Mouse (Mus musculus): ENCODE measurements at regions not wholly inside any gene's neighbourhood (a gene's known extent, or its start where the extent isn't known, plus 50 kb on each side); places are given as distances from the start of the nearest gene placed in this dataset.
A peak's percentile ranks its signal among the peaks of the same experiment; 100 is the strongest.
"Not testable (repeated sequence)": the region's sequence is repeated elsewhere in the genome, so short reads cannot be mapped to it uniquely, and the experiment has no call there.

DNA sequence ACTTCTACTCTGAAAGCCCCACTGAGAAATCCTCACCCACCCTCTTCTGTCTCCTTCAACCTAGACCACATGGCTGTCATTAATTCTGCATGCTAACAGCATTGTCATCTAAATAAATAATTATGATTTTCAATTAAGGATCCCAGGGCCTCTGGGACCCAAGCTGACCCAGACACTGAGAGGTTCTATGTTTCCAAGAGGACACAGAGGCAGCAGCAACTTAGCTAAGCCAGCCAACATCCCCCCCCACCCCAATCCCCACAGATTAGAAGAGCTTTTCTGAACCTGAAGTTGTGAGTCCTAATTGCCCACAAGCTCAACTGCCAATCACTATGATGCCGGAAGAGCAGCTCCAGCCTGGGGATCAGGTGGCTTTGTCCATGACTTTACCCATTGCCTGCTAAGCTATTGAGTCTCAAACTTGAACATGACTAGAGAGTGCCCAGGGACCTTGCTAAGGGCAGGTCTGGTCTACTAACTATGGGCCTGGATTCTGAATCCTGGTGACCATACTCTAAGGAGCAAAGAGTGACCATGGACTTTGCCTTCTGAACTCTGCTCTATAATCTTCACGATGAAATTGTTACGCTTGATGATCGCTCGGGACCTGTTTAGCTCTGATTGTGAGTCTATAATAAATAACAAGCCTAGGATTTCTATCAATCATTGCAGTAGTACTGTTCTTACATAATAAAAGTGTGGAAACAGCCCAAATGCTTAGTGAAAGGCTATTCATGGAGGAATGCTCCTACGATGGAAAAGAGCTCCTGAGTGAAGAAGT is 115.4 kb downstream of the Dmrta2 start:
- 92% methylated on average over 6 of the region's 6 CpGs for WGBS

DNA sequence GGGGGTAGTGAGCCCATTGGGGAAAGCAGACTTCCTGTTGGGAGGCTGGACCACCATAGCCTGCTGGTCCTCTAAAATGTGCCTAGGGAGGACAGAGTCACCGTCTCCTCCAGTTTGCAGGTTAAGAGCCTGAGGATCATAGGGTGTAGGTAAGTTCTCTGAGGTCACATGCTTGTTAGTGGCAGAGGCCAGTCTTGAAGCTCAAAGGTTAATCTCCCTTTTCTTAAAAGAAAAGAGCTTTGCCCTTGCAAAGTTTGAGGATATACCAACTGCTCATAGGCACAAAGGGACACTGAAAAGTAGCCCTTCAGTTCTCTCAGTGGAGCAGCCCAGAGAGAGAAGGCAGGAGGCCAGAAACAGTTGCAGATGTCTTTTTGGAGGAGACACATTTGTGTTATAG is 116.7 kb downstream of the Dmrta2 start:
- Histone ChIP-seq H3K9ac (no peak overlapping the region), H3K4me2 (replicated peaks) (no peak overlapping the region), H3K27me3 (no peaks in the 10 kb centered on the region), H3K27ac (no peak overlapping the region), H3K36me3 (no peaks in the 10 kb centered on the region), H3K4me3 (no peak overlapping the region), H3K4me1 (no peaks in the 10 kb centered on the region), H3K9me3 (no peaks in the 10 kb centered on the region)
- WGBS = 87% methylated on average over 1 of the region's 1 CpGs
- no peak for ATAC-seq (ENCODE audit: low FRiP score, low read depth)

More for the DNA sequence above, 115.4 kb downstream of the Dmrta2 start:
- no peak overlapping the region for H3K27ac ChIP-seq
- no peaks in the 10 kb centered on the region for H3K4me1 ChIP-seq
- no peak overlapping the region for H3K4me3 ChIP-seq
- no peaks in the 10 kb centered on the region for H3K9me3 ChIP-seq
- no peak for ATAC-seq (ENCODE audit: low FRiP score, low read depth)
- H3K27me3 ChIP-seq = no peaks in the 10 kb centered on the region
- H3K4me2 ChIP-seq (replicated peaks) = no peak overlapping the region
- H3K9ac ChIP-seq = no peak overlapping the region
- no peaks in the 10 kb centered on the region for H3K36me3 ChIP-seq

DNA sequence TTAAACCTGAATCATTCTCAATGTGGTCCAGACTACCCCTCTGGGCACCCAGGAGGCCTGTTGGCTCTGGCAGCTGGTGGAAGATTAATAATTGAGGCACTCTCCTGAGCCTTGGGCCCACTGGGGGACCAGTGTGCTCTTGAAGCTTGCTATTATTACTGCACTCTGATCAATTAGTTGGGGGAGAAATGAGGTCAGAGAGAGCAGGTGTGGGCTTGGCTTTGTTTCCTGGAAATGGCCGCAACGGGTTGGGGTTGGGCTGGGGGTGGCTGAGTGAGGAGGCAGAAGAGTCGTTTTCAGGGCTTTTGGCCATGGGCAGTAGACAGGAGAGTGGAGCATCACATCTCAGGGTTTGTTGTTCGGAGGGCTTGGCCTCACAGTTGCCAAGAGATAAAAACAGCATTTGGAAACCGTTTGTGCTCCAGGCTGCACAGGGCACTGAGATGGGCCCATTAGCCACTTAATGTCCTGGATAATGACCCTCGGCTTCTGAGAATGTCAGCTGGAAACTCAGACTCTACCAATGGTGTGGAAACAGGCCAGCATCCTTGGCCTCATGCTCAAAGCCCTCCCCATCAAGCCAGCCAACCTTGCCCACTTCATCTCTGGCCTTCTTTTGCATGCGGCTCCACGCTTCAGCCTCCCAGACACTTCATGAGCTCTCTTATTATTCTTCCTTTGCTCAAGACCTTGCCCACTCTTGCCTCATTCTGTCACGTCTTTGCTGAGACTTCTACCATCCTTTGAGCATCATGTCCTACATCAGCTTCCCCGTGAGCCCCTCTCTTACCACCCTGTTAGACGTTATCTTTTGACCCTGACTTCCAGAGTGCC is 118.1 kb downstream of the Dmrta2 start:
- Histone ChIP-seq H3K27me3 (no peaks in the 10 kb centered on the region), H3K4me1 (no peaks in the 10 kb centered on the region), H3K4me2 (replicated peaks) (no peak overlapping the region), H3K4me3 (no peak overlapping the region), H3K36me3 (no peaks in the 10 kb centered on the region), H3K9me3 (no peaks in the 10 kb centered on the region), H3K27ac (no peak overlapping the region), H3K9ac (no peak overlapping the region)
- WGBS = 67% methylated on average over 11 of the region's 11 CpGs
- ATAC-seq (ENCODE audit: low FRiP score, low read depth) = no peak

DNA sequence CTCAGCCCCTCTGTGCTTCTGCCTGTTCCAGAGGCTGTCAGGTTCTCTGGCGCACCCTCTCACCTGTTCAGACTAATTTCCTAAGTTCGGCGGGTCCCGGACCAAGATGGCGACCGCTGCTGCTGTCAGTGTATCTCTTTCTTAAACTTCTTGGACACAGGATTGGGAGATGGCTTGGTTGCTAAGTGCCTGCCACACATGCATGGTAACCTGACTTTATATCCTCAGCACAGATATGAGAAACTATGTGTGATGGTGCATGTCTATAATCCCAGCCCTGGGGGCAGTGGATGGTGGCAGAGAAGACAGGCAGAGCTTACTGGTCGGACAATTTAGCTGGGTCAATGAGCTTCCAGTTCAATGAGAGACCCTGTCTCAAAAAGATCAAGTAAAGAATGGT is 126.3 kb downstream of the Dmrta2 start:
- not testable (repeated sequence) for H3K9ac ChIP-seq; H3K36me3 ChIP-seq; H3K27me3 ChIP-seq; H3K9me3 ChIP-seq; H3K4me3 ChIP-seq; H3K4me2 ChIP-seq (replicated peaks); H3K4me1 ChIP-seq; H3K27ac ChIP-seq; ATAC-seq (ENCODE audit: low FRiP score, low read depth)
- WGBS = 95% methylated on average over 7 of the region's 7 CpGs

DNA sequence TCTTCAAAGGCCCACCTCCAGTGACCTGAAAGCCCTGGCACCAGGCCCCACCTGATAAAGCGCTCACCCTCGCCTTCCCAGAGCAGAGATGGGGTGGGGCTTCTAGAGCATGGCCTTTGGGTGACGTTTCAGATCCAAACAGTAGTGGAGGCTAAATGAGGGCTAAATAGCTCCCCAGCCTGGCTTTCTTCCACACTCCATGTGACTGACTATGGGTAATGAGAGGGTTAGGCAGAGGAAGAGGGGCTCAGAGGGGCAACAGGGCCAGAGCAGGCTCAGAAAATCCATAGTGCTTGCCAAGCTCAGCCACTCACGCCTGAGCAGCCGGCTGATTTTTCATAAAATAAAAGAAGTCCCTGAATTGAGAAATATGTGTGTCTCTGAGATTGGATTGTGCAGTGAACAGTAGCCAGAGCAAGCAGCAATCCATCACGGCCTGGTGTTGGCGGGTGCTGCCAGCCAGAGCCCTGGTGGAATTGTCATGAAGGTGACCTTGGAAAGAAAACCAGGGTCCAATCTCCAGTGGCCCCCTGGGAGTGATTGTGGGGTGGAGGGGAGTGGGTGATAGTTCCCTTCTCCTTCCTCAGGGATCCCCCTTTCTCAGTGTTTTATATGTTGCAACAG is 128.9 kb downstream of the Dmrta2 start:
- H3K27me3 ChIP-seq = no peaks in the 10 kb centered on the region
- ATAC-seq (ENCODE audit: low FRiP score, low read depth) = no peak
- H3K9ac ChIP-seq = no peak overlapping the region
- H3K9me3 ChIP-seq = no peaks in the 10 kb centered on the region
- no peak overlapping the region for H3K4me2 ChIP-seq (replicated peaks)
- no peaks in the 10 kb centered on the region for H3K36me3 ChIP-seq
- no peaks in the 10 kb centered on the region for H3K4me1 ChIP-seq
- H3K4me3 ChIP-seq = no peak overlapping the region
- WGBS = 79% methylated on average over 7 of the region's 7 CpGs
- H3K27ac ChIP-seq = no peak overlapping the region

DNA sequence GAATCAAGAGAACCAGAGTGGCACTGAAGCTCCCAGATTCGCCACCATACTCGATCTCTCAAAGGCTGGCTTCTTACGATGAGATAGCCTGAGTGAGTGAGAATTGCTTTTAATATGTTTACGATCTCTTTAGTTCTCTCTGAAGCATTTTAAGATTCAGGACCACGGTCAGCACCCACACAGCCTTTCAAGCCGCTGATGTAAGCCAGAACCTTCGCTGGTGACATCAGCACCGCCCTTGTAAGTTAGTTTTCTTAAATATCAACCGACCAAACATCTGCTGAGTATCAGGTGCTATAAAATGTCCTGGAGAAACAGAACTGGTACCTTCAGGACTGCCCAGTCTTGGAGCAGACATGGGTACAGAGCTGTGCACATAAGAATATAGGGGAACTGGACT is 141.6 kb downstream of the Dmrta2 start:
- peak; percentile 32 for ATAC-seq (ENCODE audit: low FRiP score, low read depth)
- H3K27me3 ChIP-seq = no peaks in the 10 kb centered on the region
- H3K9me3 ChIP-seq = no peaks in the 10 kb centered on the region
- H3K36me3 ChIP-seq = no peaks in the 10 kb centered on the region
- H3K4me2 ChIP-seq (replicated peaks) = no peak overlapping the region
- H3K27ac ChIP-seq = no peak overlapping the region
- no peak overlapping the region for H3K9ac ChIP-seq
- no peak overlapping the region for H3K4me3 ChIP-seq
- H3K4me1 ChIP-seq = no peaks in the 10 kb centered on the region
- WGBS = 11% methylated on average over 9 of the region's 9 CpGs

DNA sequence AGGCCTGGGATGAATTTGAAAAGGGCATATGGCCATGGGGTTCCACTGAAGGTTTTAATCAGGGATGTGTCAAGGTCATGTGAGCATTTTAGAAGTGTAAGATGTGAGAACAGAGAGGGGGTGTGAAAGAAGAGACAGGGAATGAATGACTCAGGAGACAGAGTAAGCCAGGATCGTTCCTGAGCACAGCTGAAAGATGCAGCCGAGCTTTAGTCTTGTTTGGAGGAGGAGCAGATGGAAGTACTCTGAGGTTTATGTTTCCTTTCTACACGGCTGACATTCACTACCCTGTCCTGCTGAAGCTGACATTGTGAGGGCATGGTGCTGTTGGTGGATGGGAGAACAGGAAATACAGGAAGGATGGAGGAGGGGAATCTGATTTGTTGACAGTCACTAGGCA is 142.0 kb downstream of the Dmrta2 start:
- 2% methylated on average over 3 of the region's 3 CpGs for WGBS
- Histone ChIP-seq H3K36me3 (no peaks in the 10 kb centered on the region), H3K27ac (no peak overlapping the region), H3K9me3 (no peaks in the 10 kb centered on the region), H3K4me1 (no peaks in the 10 kb centered on the region), H3K4me2 (replicated peaks) (no peak overlapping the region), H3K4me3 (no peak overlapping the region), H3K27me3 (no peaks in the 10 kb centered on the region), H3K9ac (no peak overlapping the region)
- no peak for ATAC-seq (ENCODE audit: low FRiP score, low read depth)

DNA sequence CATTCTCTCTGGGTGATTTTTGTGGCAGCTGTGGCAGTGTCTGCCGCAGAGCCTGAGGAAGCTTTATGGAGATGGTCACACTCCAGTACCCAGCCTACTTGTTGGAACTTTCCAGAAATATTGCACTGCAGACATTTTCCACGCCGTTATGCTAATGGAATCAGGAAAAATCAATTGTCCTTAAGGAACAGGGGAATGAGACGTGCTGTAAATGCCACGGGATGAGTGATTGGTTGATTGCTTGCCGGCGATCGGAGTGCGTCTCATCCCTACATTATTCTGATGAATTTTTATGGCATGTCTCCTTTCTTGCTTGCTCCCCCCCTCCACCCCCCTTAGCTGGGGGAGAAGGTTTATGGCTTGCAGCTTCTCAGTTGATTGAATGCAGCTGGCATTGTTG is 142.9 kb downstream of the Dmrta2 start:
- H3K4me3 ChIP-seq = no peak overlapping the region
- no peaks in the 10 kb centered on the region for H3K36me3 ChIP-seq
- no peak overlapping the region for H3K9ac ChIP-seq
- peaks cover 5% of the 10 kb centered on the region for H3K4me1 ChIP-seq
- no peak for ATAC-seq (ENCODE audit: low FRiP score, low read depth)
- H3K4me2 ChIP-seq (replicated peaks) = no peak overlapping the region
- 15% methylated on average over 9 of the region's 9 CpGs for WGBS
- H3K9me3 ChIP-seq = no peaks in the 10 kb centered on the region
- H3K27me3 ChIP-seq = no peaks in the 10 kb centered on the region
- no peak overlapping the region for H3K27ac ChIP-seq

DNA sequence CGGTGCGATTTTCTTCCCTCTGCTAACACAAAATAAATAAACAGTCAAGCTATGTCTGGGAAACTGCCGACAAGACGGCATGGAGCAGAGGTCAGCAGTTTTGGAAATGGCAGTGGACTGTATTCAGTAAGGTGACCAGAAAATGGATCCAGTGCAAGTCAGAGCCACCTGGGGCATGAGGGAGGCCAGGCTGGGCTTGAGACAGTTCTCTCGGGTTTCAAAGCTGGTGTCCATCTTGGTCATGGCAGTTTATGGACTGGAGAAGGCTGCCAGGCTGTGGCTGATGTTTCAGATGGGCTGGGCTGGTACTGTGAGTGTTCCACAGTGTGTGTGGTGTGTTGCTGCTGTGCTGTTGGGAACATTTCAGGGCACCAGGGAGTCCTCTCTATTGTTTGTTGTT is 143.6 kb downstream of the Dmrta2 start:
- H3K27ac ChIP-seq = no peak overlapping the region
- H3K36me3 ChIP-seq = no peaks in the 10 kb centered on the region
- no peak overlapping the region for H3K4me3 ChIP-seq
- no peak overlapping the region for H3K4me2 ChIP-seq (replicated peaks)
- no peak overlapping the region for H3K9ac ChIP-seq
- H3K27me3 ChIP-seq = no peaks in the 10 kb centered on the region
- peaks cover 5% of the 10 kb centered on the region for H3K4me1 ChIP-seq
- no peaks in the 10 kb centered on the region for H3K9me3 ChIP-seq
- no peak for ATAC-seq (ENCODE audit: low FRiP score, low read depth)
- 17% methylated on average over 5 of the region's 5 CpGs for WGBS

DNA sequence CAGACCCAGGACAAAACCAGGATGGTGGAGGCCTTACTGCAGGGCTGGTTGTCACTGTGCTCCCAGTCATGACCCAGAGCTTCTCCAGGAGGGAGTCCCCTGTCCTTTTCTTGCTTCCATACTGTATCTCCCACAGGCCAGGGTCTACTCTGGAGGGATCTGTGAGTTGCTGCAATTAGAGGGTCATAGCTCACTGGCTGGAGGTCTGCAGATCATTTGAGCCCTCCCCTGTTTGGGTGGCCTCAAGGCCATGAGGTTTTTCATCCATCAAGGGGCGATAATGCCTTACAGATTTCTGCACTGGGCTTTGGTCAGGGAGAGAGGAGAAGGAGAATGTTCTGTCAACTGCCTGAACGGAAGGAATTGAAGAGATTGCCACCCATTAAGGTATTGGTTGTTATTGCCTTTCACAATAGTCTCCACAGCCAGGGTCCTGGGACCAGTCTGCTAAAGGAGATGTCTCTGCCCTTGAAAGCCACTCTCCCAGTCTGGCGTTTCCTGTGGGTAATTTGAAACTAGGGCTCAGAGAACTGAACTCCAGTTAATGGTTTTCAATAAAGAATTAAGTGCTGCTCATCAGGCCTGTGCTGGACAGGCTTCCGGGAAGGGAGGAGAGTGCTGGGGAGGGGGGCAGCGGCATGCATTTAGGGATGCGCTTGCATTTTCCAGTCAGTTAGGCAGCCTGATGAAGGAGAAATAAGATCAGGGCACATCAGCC is 147.4 kb downstream of the Dmrta2 start:
- no peaks in the 10 kb centered on the region for H3K27me3 ChIP-seq
- peaks cover 5% of the 10 kb centered on the region for H3K4me1 ChIP-seq
- no peak overlapping the region for H3K4me2 ChIP-seq (replicated peaks)
- WGBS = 4% methylated on average over 6 of the region's 6 CpGs
- no peaks in the 10 kb centered on the region for H3K36me3 ChIP-seq
- ATAC-seq (ENCODE audit: low FRiP score, low read depth) = no peak
- no peak overlapping the region for H3K4me3 ChIP-seq
- H3K27ac ChIP-seq = no peak overlapping the region
- H3K9ac ChIP-seq = no peak overlapping the region
- H3K9me3 ChIP-seq = no peaks in the 10 kb centered on the region

DNA sequence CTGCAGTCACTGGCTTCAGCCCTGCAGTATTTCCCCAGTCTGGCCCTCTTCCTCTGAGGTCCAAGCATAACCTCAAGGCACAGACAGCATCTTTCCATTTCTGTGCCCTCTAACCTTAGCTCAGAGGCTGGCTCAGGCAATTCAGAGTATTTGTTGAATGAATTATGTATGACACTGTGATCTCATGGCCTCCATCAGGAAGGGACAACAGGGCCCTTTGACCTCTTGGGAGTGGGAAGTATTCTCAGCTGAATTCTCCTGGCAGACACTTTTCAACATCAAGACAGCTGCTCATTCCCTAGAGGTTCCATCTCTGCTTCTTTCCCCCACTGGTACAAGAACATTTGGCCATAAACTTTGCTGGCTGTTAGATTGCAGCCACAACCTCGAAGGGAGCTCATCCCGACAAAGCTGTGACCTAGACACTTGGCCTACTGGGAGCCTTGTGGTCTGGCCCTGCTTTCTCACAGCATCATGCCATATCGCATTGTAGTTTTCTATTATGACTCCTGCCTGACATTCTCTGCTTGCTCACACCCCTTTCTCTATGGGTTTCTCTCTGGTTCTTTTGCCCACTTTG is 150.2 kb downstream of the Dmrta2 start:
- no peak for ATAC-seq (ENCODE audit: low FRiP score, low read depth)
- no peak overlapping the region for H3K27ac ChIP-seq
- no peak overlapping the region for H3K4me2 ChIP-seq (replicated peaks)
- no peaks in the 10 kb centered on the region for H3K9me3 ChIP-seq
- H3K27me3 ChIP-seq = no peaks in the 10 kb centered on the region
- no peak overlapping the region for H3K9ac ChIP-seq
- 70% methylated on average over 3 of the region's 3 CpGs for WGBS
- H3K36me3 ChIP-seq = no peaks in the 10 kb centered on the region
- no peak overlapping the region for H3K4me3 ChIP-seq
- peaks cover 5% of the 10 kb centered on the region for H3K4me1 ChIP-seq

DNA sequence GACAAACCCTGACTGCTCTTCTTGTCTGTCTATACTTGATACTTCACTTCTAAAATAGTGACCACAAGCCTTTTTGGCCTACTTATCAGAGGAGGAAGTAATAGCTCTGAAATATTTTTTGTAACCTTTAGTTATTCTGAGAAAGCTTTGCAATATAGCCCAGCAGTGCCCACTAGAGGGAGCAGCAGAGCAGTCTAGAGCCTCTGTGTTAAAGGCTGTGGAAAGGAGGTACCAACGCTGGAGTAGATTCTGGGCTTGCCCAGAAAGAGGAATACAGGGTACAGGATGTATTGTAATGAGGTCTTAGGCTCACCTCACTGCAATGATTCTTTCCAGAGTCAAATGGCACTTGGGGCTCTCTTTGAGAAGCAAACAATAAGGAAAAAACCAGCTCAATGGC is 151.1 kb downstream of the Dmrta2 start:
- no peak for ATAC-seq (ENCODE audit: low FRiP score, low read depth)
- no peaks in the 10 kb centered on the region for H3K9me3 ChIP-seq
- 15% methylated on average over 1 of the region's 1 CpGs for WGBS

More for the DNA sequence above, 151.1 kb downstream of the Dmrta2 start:
- Histone ChIP-seq H3K9ac (no peak overlapping the region), H3K4me1 (peaks cover 12% of the 10 kb centered on the region), H3K4me3 (no peak overlapping the region), H3K4me2 (replicated peaks) (no peak overlapping the region), H3K27ac (no peak overlapping the region), H3K36me3 (no peaks in the 10 kb centered on the region), H3K27me3 (no peaks in the 10 kb centered on the region)
